Mouse (Mus musculus): ENCODE results near the gene Ccnc.

- TF ChIP-seq CTCF (IDR thresholded peaks at IDR 0.05; ENCODE audit: low read depth, low read length) (no peak), POLR2A (IDR thresholded peaks at IDR 0.05; ENCODE audit: borderline replicate concordance, low read depth, low read length) (no peak)
Observed at GRCm38 (mm10) chr4:21727615-21728165, at the start of gene Ccnc.

Data from bone marrow macrophage, adult 2 months (primary cell).